Comparison of ENCODE assay signal across 10 mouse cellular contexts in genomic region chr8:11297141-11297838, GRCm38 (mm10). TPM values are rescaled to one million over a fixed set of nuclear protein-coding genes. Genes with fewer than 3 reads are reported as not detected.
DNase-seq lines count a peak whose midpoint lies in the region; ATAC-seq and TF ChIP-seq lines count a peak whose summit lies in the region.
"Had no signal": no experiment of that assay in that cellular context is flagged by ENCODE, and none has a peak within 500 bp of the region (broad histone marks: within the 10 kb centered on the region; RNA-seq: fewer than 3 reads in every experiment).

No protein-coding gene starts in this region.

- H3K9ac ChIP-seq in embryonic facial prominence, embryonic 15.5 days: no peak overlapping the region
- H3K9ac ChIP-seq in intestine, embryonic 15.5 days: no peak overlapping the region
- H3K9ac ChIP-seq in hindbrain, embryonic 16.5 days (ENCODE audit: low read depth, low read length): no peak overlapping the region
- H3K9ac ChIP-seq: midbrain, embryonic 13.5 days had no signal

- no peak for DNase-seq in frontal cortex, postnatal 36 days (ENCODE audit: low spot score in 2 of 2)
- DNase-seq in lung, postnatal 10 days: peak; percentile 67
- no peak for DNase-seq in layer of hippocampus, adult 2 months (ENCODE audit: low spot score in 2 of 2)
- DNase-seq: layer of hippocampus, postnatal 36 days had no signal

- H3K27ac ChIP-seq in embryonic facial prominence, embryonic 15.5 days (replicated peaks): 0 out of 2 replicates have a peak overlapping the region, but pooled peaks have one; percentile 34
- peak overlapping the region; percentile 59 for H3K27ac ChIP-seq in intestine, embryonic 15.5 days
- no peak overlapping the region for H3K27ac ChIP-seq in layer of hippocampus, adult 2 months
- no peak overlapping the region for H3K27ac ChIP-seq in hindbrain, embryonic 16.5 days (ENCODE audit: low read depth, low read length)
- H3K27ac ChIP-seq: midbrain, embryonic 13.5 days had no signal

- H3K9me3 ChIP-seq in embryonic facial prominence, embryonic 15.5 days (replicated peaks): no peaks in the 10 kb centered on the region
- no peaks in the 10 kb centered on the region for H3K9me3 ChIP-seq in intestine, embryonic 15.5 days
- H3K9me3 ChIP-seq in hindbrain, embryonic 16.5 days (ENCODE audit: control insufficient read depth, low read length): no peaks in the 10 kb centered on the region
- H3K9me3 ChIP-seq: midbrain, embryonic 13.5 days had no signal

- H3K27me3 ChIP-seq in embryonic facial prominence, embryonic 15.5 days: no peaks in the 10 kb centered on the region
- H3K27me3 ChIP-seq in intestine, embryonic 15.5 days (replicated peaks): no peaks in the 10 kb centered on the region
- no peaks in the 10 kb centered on the region for H3K27me3 ChIP-seq in hindbrain, embryonic 16.5 days (replicated peaks; ENCODE audit: control insufficient read depth, insufficient read depth, low read length)
- H3K27me3 ChIP-seq: midbrain, embryonic 13.5 days had no signal

- no peaks in the 10 kb centered on the region for H3K36me3 ChIP-seq in embryonic facial prominence, embryonic 15.5 days
- no peaks in the 10 kb centered on the region for H3K36me3 ChIP-seq in intestine, embryonic 15.5 days
- no peaks in the 10 kb centered on the region for H3K36me3 ChIP-seq in hindbrain, embryonic 16.5 days (ENCODE audit: control insufficient read depth, insufficient read depth, low read length)
- H3K36me3 ChIP-seq: midbrain, embryonic 13.5 days had no signal

- H3K4me2 ChIP-seq in embryonic facial prominence, embryonic 15.5 days (replicated peaks): no peak overlapping the region
- H3K4me2 ChIP-seq in intestine, embryonic 15.5 days (replicated peaks): no peak overlapping the region
- no peak overlapping the region for H3K4me2 ChIP-seq in hindbrain, embryonic 16.5 days (ENCODE audit: low read length)
- H3K4me2 ChIP-seq: midbrain, embryonic 13.5 days had no signal

- no peak for TF ChIP-seq CTCF in layer of hippocampus, adult 2 months (conservative IDR thresholded peaks at IDR 0.05)

- ATAC-seq in frontal cortex, adult (ENCODE audit: low TSS enrichment): peak; percentile 42; the same call in 1 of the 2 replicates
- no peak for ATAC-seq in embryonic facial prominence, embryonic 15.5 days (ENCODE audit: insufficient number of reproducible peaks, low FRiP score, low TSS enrichment, low read depth)
- ATAC-seq in intestine, embryonic 15.5 days: no peak
- no peak for ATAC-seq in hindbrain, embryonic 16.5 days
- ATAC-seq in megakaryocyte-erythroid progenitor cell, adult 5-6 weeks (replicated peaks; ENCODE audit: low FRiP score, low TSS enrichment, poor library complexity, severe bottlenecking): no peak
- ATAC-seq: midbrain, embryonic 13.5 days had no signal

- H3K4me1 ChIP-seq in embryonic facial prominence, embryonic 15.5 days: peaks cover 38% of the 10 kb centered on the region
- H3K4me1 ChIP-seq in intestine, embryonic 15.5 days (replicated peaks): peaks cover 32% of the 10 kb centered on the region
- H3K4me1 ChIP-seq in hindbrain, embryonic 16.5 days (ENCODE audit: control insufficient read depth, insufficient read depth, low read depth, low read length): no peaks in the 10 kb centered on the region
- H3K4me1 ChIP-seq: midbrain, embryonic 13.5 days had no signal

- 74% methylated on average over 8 of the region's 8 CpGs for WGBS in embryonic facial prominence, embryonic 15.5 days
- WGBS in intestine, embryonic 15.5 days: 71% methylated on average over 8 of the region's 8 CpGs
- 87% methylated on average over 8 of the region's 8 CpGs for WGBS in hindbrain, embryonic 16.5 days

- H3K4me3 ChIP-seq in embryonic facial prominence, embryonic 15.5 days (replicated peaks): no peak overlapping the region
- H3K4me3 ChIP-seq in intestine, embryonic 15.5 days (replicated peaks): no peak overlapping the region
- H3K4me3 ChIP-seq in layer of hippocampus, adult 2 months: no peak overlapping the region
- no peak overlapping the region for H3K4me3 ChIP-seq in hindbrain, embryonic 16.5 days (ENCODE audit: low read length)
- H3K4me3 ChIP-seq: midbrain, embryonic 13.5 days had no signal

RNA-seq across cellular contexts. Expression of gene Col4a2, which starts 15.3 kb away (rescaled TPM):
- 86.9 and 93.4 TPM in 2 replicates for polyA plus RNA-seq in embryonic facial prominence, embryonic 15.5 days (2015; fragmentation: Nextera tagmentation; extraction: Ambion mirVana)
- 60.2 and 61.4 TPM in 2 replicates for polyA plus RNA-seq in intestine, embryonic 15.5 days (2015; fragmentation: Nextera tagmentation; extraction: Ambion mirVana)
- total RNA-seq in layer of hippocampus, adult 2 months (2021): 10 to 100 TPM; 53.7 to 55.4 TPM
- 28.9 and 42.5 TPM in 2 replicates for polyA plus RNA-seq in hindbrain, embryonic 16.5 days (2015; fragmentation: Nextera tagmentation; extraction: Ambion mirVana)
- total RNA-seq in megakaryocyte-erythroid progenitor cell, adult 5-6 weeks (2014; fragmentation: Nextera tagmentation): 0.20 and 0.35 TPM in 2 replicates
- total RNA-seq in megakaryocyte-erythroid progenitor cell, adult 5-6 weeks (2017): 0.56 and 0.57 TPM in 2 replicates

RNA-seq across cellular contexts. Expression of gene Col4a1, which starts 15.3 kb away (rescaled TPM):
- 200 and 216 TPM in 2 replicates for polyA plus RNA-seq in embryonic facial prominence, embryonic 15.5 days (2015; fragmentation: Nextera tagmentation; extraction: Ambion mirVana)
- 161 and 170 TPM in 2 replicates for polyA plus RNA-seq in intestine, embryonic 15.5 days (2015; fragmentation: Nextera tagmentation; extraction: Ambion mirVana)
- total RNA-seq in layer of hippocampus, adult 2 months (2021): 10 to 100 TPM; 52.0 to 53.6 TPM
- polyA plus RNA-seq in hindbrain, embryonic 16.5 days (2015; fragmentation: Nextera tagmentation; extraction: Ambion mirVana): 68.6 and 105 TPM in 2 replicates
- not detected in 2 replicates for total RNA-seq in megakaryocyte-erythroid progenitor cell, adult 5-6 weeks (2014; fragmentation: Nextera tagmentation)
- total RNA-seq in megakaryocyte-erythroid progenitor cell, adult 5-6 weeks (2017): 0.34 TPM in 1 of 2 replicates, not detected in the other

Comparison
In these comparisons a context has a peak if more than half of its experiments do, and no peak if none do; other contexts are left out.
1. H3K27ac ChIP-seq: peak in embryonic facial prominence, embryonic 15.5 days (single experiment) and intestine, embryonic 15.5 days (single experiment); none in layer of hippocampus, adult 2 months (single experiment) and hindbrain, embryonic 16.5 days (single experiment).